Mouse (Mus musculus) adrenal gland, adult (tissue): ENCODE results near the gene Mob1b.
A peak's percentile ranks its signal among the peaks of the same experiment; 100 is the strongest.
"Not testable (repeated sequence)": the region's sequence is repeated elsewhere in the genome, so short reads cannot be mapped to it uniquely, and the experiment has no call there.

Experiments
- DNase-seq, 2 experiments: peaks; one replicate each; pipeline ENCODE4 v3.0.0; 2022 to 2023; ENCODE audit warnings: low spot score in 1 of 2; ENCODE audit not compliant: inconsistent age in 2 of 2

Mob1b gene

GRCm38 (mm10) chr5:88699251-88699913, 21.3 kb upstream of the Mob1b start:
- DNase-seq, result no peak

- DNase-seq, result no peak
These were observed 18.6 kb upstream of the Mob1b start for GRCm38 (mm10) chr5:88702041-88702440.

DNA sequence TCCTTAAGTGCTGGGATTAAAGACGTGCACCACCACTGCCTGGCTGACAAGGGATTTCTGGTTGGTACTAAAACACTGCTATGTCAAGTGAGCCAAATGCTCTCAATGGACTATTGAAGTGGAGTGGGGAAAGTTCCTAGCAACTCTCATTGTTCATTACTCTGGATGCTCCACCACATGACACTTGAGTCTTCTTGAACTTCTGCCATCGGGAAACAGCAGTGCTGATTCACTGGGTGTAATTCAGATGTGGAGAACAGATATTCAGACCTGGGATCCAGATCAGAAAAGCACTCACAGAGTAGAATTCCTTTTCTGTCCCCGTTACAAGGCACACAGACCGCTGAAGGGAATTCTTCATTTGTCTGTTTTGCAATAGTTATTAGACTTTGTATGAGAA, 17.1 kb upstream of the Mob1b start:
- no peak for DNase-seq

GRCm38 (mm10) chr5:88711128-88711527, 9.5 kb upstream of the Mob1b start:
- no peak for DNase-seq

DNA sequence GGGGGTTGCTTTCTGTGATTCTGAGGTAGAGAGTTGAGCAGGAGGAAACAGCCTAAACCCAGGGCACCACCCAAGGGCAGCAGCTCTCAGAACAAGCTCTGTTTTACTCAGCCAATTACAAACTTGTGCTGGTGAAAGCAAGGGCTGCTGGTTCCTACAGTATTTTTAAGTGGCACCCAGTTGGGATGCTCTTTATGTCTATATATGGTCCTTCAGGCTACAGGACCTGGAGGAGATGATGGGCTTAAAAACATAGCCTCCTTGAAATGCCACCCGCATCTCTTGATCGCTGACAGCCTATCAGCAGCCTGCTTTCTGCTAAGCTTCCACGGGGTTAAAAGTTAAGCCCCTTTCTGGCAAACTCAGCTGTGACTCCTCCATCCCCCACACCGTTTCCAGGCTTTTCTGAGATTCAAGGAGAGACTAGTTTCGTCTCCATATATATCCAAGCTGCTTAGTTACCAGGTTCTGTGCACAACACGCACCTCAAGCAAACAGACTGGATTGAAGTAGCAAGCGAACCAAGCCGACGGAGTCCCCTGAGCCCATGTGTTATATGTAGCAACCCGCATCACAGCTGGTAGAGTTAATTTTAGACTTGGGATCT, 8.9 kb upstream of the Mob1b start:
- no peak for DNase-seq

DNA sequence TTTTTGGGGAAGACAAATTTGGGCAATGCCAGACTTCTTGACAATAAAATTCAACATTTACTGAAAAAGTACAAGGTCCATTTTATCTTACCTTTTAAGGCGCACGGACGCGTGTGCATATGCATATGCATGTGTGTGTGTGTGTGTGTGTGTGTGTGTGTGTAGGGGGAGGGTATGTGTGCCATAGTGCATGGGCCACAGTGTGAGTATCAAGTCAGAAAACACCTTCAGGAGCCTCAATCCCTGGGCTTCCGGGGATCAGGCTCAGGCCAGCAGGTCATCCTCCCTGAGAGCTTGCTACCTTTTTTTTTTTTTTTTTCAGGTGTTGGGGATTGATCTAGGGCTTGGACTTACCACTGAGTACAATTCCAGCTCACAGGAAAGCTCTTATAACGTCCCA, 8.3 kb upstream of the Mob1b start:
- no peak for DNase-seq

DNA sequence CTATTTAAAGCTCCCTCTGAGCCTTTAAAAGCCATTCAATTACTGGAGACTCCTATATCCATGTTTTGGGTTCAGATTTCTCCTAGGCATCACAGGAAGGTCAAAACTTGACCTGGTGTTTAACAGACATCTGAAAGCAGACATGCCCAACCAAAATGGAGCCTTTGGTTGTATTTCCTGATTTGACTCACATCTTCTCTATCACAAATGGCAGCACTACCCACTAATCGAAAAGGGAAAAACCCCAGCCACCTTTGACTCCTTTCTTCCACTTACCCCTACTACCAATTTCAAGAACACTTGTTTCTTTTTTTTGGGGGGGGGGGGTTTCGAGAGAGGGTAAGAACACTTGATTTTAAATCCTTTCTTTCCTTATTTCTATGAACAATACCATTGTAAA, 3.7 kb upstream of the Mob1b start:
- no peak for DNase-seq

DNA sequence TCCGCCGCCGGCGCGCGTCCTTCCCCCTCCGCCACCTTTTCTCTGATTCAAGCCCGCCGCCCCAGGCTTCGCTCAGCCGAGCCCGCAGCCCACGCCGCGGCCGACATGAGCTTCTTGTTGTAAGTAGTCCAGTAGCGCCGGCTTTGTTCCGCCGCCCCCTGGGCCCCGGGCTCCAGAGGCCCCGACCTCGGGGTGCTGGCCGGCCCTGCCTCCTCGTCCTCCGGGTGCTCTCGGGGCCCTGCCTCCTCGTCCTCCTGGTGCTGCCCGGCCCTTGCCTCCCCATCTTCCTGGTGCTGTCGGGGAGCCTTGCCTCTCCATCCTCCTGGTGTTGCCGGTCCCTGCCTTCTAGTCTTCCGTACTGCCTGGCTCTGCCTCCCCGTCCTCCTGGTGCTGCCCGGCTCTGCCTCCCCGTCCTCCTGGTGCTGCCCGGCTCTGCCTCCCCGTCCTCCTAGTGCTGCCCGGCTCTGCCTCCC, 384 bp downstream of the Mob1b start:
- no peak for DNase-seq

DNA sequence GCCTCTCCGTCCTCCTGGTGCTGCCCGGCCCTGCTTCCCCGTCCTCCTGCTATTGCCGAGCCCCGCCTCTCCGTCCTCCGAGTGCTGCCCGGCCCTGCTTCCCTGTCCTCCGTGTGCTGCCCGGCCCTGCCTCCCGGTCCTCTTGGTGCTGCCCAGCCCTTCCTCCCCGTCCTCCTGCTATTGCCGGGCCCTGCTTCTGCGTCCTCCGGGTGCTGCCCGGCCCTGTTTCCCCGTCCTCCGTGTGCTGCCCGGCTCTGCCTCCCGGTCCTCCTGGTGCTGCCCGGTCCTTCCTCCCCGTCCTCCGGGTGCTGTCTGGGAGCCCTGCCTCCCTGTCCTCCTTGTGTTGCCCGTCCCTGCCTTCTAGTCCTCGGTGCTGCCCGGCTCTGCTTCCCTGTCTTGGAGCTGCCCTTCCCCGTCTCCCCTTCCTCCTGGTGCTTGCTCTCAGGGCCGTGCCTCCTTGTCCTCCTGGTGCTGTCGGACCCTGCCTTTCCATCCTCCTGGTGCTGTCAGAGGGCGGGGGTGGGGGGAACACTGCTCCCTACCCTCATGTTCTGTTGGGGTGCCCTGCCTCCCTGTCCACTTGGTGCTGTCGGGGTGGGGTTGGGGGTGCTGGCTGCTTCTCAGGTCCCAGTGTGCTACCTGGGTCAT, 1.0 kb downstream of the Mob1b start:
- peak; percentile 59 to 76 for DNase-seq

DNA sequence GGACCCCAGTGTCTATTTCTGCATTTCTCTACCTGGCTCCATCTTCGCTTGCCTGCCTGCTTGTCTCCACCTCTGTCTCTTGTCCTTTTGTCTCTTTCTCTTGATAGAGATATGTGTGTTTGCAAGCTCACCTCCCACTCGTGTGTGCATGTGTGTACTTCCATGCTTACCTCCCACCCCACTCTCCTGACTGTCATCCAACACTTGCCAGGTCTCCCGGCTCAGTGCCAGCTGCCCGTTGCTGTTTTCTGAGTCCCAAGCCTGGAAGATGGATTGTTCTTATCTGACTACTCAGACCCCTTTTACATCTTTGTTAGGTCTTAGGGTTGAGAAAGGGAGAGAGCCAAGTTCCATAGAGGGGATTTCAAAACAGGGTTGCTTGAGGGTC, 1.6 kb downstream of the Mob1b start:
- peak; percentile 30 to 63 for DNase-seq

GRCm38 (mm10) chr5:88724030-88724429, 3.4 kb downstream of the Mob1b start:
- DNase-seq, result peak; percentile 33 to 65

DNA sequence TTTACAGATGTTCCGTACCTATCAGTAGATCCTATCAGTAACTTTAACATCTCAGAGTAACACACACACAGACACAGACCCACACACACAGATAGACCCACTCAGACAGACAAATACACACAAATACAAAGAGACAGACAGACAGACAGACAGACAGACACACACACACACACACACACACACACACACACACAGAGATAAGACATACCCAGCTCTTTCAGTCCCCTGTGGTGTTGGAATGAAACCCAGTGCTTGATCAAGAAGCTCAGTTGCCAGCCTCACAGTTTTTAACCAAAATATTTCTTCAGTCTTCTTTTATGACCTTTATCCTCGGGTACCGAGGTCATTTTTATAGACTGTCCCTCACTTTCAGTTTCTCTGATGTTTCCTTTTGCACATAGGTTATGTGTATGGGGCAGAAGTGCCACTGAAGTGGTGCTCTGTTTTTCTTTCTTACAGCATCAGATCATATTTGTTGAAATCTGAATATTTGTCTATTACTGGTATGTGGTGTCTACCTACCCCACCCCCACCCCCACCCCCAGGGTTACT, 7.0 kb downstream of the Mob1b start:
- peak in 1 of 2 experiments; percentile 57 for DNase-seq

DNA sequence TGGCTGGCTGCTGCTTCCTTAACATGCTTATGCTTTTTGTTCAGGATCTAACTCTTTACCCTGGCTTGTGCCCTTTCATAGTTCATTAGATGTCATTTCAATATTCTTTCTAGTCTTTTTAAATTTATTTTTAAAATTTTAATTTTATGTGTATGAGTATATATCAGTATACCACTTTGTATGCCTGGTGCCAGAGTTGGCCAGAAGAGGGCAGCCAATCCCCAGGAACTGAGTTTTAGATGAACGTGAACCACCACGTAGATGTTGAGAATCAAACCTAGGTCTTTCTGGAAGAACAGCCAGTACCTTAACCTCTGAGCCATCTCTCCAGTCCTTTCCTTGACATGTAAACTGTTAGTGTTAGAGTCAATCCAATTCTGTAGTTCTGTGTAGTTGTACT, 14.1 kb downstream of the Mob1b start:
- DNase-seq, result no peak

GRCm38 (mm10) chr5:88741065-88741464, 20.4 kb downstream of the Mob1b start:
- DNase-seq, result not testable (repeated sequence)

DNA sequence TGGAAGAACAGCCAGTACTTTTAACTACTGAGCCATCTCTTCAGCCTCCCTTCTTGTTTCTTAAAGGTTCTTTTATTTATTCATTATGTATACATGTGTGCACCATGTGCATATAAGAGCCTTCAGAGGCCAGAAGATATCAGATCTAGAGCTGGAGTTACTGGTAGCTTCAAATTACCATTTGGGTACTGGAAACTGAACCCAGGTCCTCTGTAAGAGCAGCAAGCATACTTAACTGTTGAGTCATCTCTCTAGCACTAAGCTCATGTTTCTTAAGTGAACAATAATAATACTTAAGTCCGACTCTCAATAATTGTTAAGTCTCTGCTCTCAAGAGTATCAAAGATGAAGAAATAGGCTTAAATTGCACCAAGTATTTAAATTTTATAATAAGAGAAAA, 27.1 kb downstream of the Mob1b start:
- DNase-seq, result no peak

DNA sequence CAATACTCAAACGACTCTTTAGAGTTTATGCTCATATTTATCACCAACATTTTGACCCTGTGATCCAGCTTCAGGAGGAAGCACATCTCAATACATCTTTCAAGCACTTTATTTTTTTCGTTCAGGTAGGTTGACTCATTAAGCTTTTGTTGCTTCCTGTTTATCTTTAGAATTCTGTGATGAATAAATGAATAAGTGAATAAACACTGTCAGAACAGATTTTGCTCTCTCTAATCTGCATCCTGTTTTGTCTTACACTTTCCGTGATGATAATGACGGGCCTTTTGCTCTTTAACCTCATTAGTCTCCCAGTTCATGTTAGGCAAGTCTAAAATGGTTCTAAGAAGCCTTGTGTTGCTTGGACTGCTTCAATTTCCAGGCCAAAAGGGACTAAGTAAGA, 32.5 kb downstream of the Mob1b start:
- no peak for DNase-seq

- no peak for DNase-seq
These were observed 42.0 kb downstream of the Mob1b start for GRCm38 (mm10) chr5:88762611-88763010.

GRCm38 (mm10) chr5:88764430-88764986, 43.9 kb downstream of the Mob1b start:
- no peak for DNase-seq

DNA sequence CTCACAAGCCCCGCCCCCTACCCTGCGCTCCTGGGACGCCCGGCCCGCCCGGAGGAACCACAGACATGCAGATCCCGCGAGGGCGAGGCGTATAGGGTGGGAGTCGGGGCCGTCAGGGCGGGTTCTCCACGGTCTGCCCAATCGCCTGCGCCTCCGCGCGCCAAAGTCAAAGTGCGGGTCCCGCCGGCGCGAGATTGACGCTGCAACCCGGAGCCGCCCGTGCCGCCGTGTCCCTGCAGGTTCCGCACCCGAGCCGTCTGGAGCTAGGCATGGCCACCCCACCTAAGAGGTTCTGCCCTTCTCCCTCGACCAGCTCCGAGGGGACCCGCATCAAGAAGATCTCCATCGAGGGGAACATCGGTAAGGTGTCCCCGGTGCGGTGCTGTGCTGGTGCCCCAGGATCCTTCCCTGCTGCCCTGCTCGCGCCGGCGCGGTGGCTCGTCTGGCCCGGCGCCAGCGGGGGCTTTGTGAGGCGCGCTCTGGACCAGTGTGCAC, 44.4 kb downstream of the Mob1b start, which contains the start of gene Dck:
Gene Dck, plus strand, starts transcription at position 10 of the 495 bp plus-strand sequence.
- DNase-seq, result peak; percentile 99

DNA sequence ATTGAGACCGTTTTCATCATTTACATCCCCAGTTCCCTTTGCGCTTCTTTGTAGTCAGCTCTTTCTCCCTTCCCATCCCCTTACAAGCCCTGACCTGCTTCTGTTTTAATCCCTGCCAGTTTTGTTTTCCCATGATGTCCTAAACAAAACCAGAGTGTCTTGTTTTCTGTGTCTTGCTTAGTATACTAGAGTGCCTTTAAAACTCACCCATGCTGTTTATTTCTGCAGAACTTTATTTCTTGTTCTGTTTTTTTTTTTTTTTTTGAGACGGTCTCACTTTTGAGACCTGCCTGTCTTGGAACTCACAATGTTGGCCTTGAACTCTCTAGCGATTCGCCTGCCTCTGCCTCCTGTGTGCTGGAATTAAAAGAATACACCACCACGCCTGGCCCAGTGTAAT, 44.9 kb downstream of the Mob1b start:
- no peak for DNase-seq

DNA sequence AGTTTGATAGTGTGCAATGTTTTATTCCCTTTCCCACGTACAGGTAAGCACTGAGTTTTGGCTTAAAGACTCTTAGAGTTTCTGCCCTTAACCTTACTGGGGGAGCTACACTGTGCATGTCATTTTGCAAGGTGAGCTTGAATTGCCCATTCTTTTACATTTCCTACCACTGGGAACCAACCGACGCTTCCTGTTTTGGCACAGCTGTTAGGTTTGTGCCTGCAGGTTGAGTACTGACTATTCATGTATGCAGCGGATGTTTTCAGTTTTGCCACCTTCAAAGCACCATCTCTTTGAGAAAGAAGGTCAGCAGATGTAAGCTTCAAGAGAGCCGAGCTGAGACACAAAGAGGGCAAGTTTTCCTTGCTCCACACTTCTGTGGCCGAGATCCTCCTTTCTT, 45.5 kb downstream of the Mob1b start:
- no peak for DNase-seq

DNA sequence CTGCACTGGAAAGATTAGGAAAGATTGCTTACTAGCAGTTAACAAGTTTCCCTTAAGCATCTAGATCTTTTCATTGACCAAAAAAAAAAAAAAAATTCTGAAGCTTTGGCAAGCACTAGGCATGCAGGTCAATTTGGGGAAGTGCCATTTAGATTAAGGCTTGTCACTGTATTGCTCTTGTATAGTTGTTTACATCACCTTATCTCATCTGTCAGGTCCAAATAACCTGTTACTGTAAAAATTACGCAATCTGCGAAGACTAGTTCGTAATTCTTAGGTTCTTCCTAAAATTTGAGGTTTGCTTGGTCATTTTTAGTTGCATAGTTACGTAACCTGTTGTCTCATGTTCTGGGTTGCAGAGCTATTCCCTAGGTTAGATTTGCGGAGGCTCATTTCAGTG, 46.2 kb downstream of the Mob1b start:
- no peak for DNase-seq
